ENCODE assay signal across 21 mouse cellular contexts in genomic region chr19:12491636-12492035, GRCm38 (mm10). TPM values are rescaled to one million over a fixed set of nuclear protein-coding genes. Genes with fewer than 3 reads are reported as not detected.
DNase-seq lines count a peak whose midpoint lies in the region; ATAC-seq and TF ChIP-seq lines count a peak whose summit lies in the region.
"Had no signal": no experiment of that assay in that cellular context is flagged by ENCODE, and none has a peak within 500 bp of the region (broad histone marks: within the 10 kb centered on the region; RNA-seq: fewer than 3 reads in every experiment).

No protein-coding gene starts in this region.

- H3K36me3 ChIP-seq in forebrain, embryonic 12.5 days (replicated peaks): peaks cover 36% of the 10 kb centered on the region
- peaks cover 34% of the 10 kb centered on the region for H3K36me3 ChIP-seq in forebrain, postnatal 0 days (ENCODE audit: insufficient read depth)
- H3K36me3 ChIP-seq in intestine, postnatal 0 days (ENCODE audit: control insufficient read depth, insufficient read depth): peaks cover 21% of the 10 kb centered on the region; the same call in 1 of the 2 replicates
- H3K36me3 ChIP-seq in intestine, embryonic 16.5 days (ENCODE audit: control insufficient read depth, insufficient read depth, low read length): peaks cover 10% of the 10 kb centered on the region
- peaks cover 32% of the 10 kb centered on the region for H3K36me3 ChIP-seq in embryonic facial prominence, embryonic 10.5 days (replicated peaks)
- H3K36me3 ChIP-seq in midbrain, embryonic 16.5 days (ENCODE audit: control insufficient read depth, insufficient read depth, low read length): peaks cover 19% of the 10 kb centered on the region

- peaks cover 91% of the 10 kb centered on the region for H3K4me1 ChIP-seq in forebrain, embryonic 12.5 days
- H3K4me1 ChIP-seq in forebrain, postnatal 0 days (ENCODE audit: insufficient read depth): peaks cover 8% of the 10 kb centered on the region; the same call in 1 of the 2 replicates
- peaks cover 20% of the 10 kb centered on the region; the same call in 1 of the 2 replicates for H3K4me1 ChIP-seq in intestine, postnatal 0 days (replicated peaks; ENCODE audit: control insufficient read depth, insufficient read depth, low read length)
- peaks cover 28% of the 10 kb centered on the region for H3K4me1 ChIP-seq in intestine, embryonic 16.5 days (ENCODE audit: control insufficient read depth, insufficient read depth, low read length)
- H3K4me1 ChIP-seq in embryonic facial prominence, embryonic 10.5 days: peaks cover 57% of the 10 kb centered on the region
- H3K4me1 ChIP-seq in midbrain, embryonic 16.5 days (ENCODE audit: control insufficient read depth, insufficient read depth, low read length): peaks cover 36% of the 10 kb centered on the region

- no peak overlapping the region for H3K4me3 ChIP-seq in forebrain, embryonic 12.5 days (replicated peaks)
- H3K4me3 ChIP-seq in forebrain, postnatal 0 days (ENCODE audit: low read depth, low read length): no peak overlapping the region
- no peak overlapping the region for H3K4me3 ChIP-seq in intestine, postnatal 0 days (ENCODE audit: low read depth, low read length)
- H3K4me3 ChIP-seq in intestine, embryonic 16.5 days (ENCODE audit: low read length): no peak overlapping the region
- H3K4me3 ChIP-seq in embryonic facial prominence, embryonic 10.5 days: no peak overlapping the region
- H3K4me3 ChIP-seq in midbrain, embryonic 16.5 days (ENCODE audit: low read depth, low read length): no peak overlapping the region
- H3K4me3 ChIP-seq: forebrain, embryonic 13.5 days; gastrocnemius, adult 2 months; liver, embryonic 15.5 days; lung, embryonic 15.5 days had no signal

- 0 out of 2 replicates have a peak overlapping the region, but pooled peaks have one; percentile 2 for H3K27ac ChIP-seq in forebrain, embryonic 12.5 days
- no peak overlapping the region for H3K27ac ChIP-seq in forebrain, postnatal 0 days (ENCODE audit: low read depth, low read length)
- H3K27ac ChIP-seq in intestine, postnatal 0 days (ENCODE audit: low read depth, low read length): peak overlapping the region; percentile 28; the same call in 1 of the 2 replicates
- H3K27ac ChIP-seq in intestine, embryonic 16.5 days (ENCODE audit: low read length): no peak overlapping the region
- peak overlapping the region; percentile 40; the same call in 1 of the 2 replicates for H3K27ac ChIP-seq in embryonic facial prominence, embryonic 10.5 days (replicated peaks)
- H3K27ac ChIP-seq in midbrain, embryonic 16.5 days (ENCODE audit: low read length): 0 out of 2 replicates have a peak overlapping the region, but pooled peaks have one; percentile 36
- H3K27ac ChIP-seq: gastrocnemius, adult 2 months; liver, embryonic 15.5 days; lung, embryonic 15.5 days; macrophage had no signal

- TF ChIP-seq CTCF in forebrain, postnatal 0 days (IDR thresholded peaks at IDR 0.05; ENCODE audit: low read depth): no peak
- TF ChIP-seq CTCF in intestine, postnatal 0 days (IDR thresholded peaks at IDR 0.05; ENCODE audit: low read depth): no peak

- H3K4me2 ChIP-seq in forebrain, embryonic 12.5 days: no peak overlapping the region
- H3K4me2 ChIP-seq in forebrain, postnatal 0 days (ENCODE audit: low read depth): no peak overlapping the region
- no peak overlapping the region for H3K4me2 ChIP-seq in intestine, postnatal 0 days (replicated peaks; ENCODE audit: low read depth)
- no peak overlapping the region for H3K4me2 ChIP-seq in intestine, embryonic 16.5 days (ENCODE audit: low read depth, low read length)
- no peak overlapping the region for H3K4me2 ChIP-seq in midbrain, embryonic 16.5 days (ENCODE audit: low read length)
- H3K4me2 ChIP-seq: forebrain, embryonic 13.5 days; liver, embryonic 15.5 days; lung, embryonic 15.5 days had no signal

- 97% methylated on average over 7 of the region's 7 CpGs for WGBS in forebrain, embryonic 12.5 days
- 93% methylated on average over 7 of the region's 7 CpGs for WGBS in forebrain, postnatal 0 days
- WGBS in intestine, postnatal 0 days: 91% methylated on average over 7 of the region's 7 CpGs
- 95% methylated on average over 7 of the region's 7 CpGs for WGBS in intestine, embryonic 16.5 days
- 93% methylated on average over 7 of the region's 7 CpGs for WGBS in embryonic facial prominence, embryonic 10.5 days
- WGBS in midbrain, embryonic 16.5 days: 81% methylated on average over 7 of the region's 7 CpGs

- no peaks in the 10 kb centered on the region for H3K27me3 ChIP-seq in forebrain, embryonic 12.5 days
- no peaks in the 10 kb centered on the region for H3K27me3 ChIP-seq in forebrain, postnatal 0 days (ENCODE audit: insufficient read depth, low read length)
- no peaks in the 10 kb centered on the region for H3K27me3 ChIP-seq in intestine, postnatal 0 days (replicated peaks; ENCODE audit: control insufficient read depth, insufficient read depth, low read length)
- no peaks in the 10 kb centered on the region for H3K27me3 ChIP-seq in intestine, embryonic 16.5 days (replicated peaks; ENCODE audit: control insufficient read depth, insufficient read depth, low read length)
- no peaks in the 10 kb centered on the region for H3K27me3 ChIP-seq in embryonic facial prominence, embryonic 10.5 days (replicated peaks; ENCODE audit: low read depth, poor library complexity, severe bottlenecking)
- no peaks in the 10 kb centered on the region for H3K27me3 ChIP-seq in midbrain, embryonic 16.5 days (ENCODE audit: control insufficient read depth, insufficient read depth, low read depth, low read length)
- H3K27me3 ChIP-seq: forebrain, embryonic 13.5 days; liver, embryonic 15.5 days; lung, embryonic 15.5 days had no signal

- H3K9me3 ChIP-seq in forebrain, embryonic 12.5 days: no peaks in the 10 kb centered on the region
- H3K9me3 ChIP-seq in forebrain, postnatal 0 days (ENCODE audit: low read length): no peaks in the 10 kb centered on the region
- H3K9me3 ChIP-seq in intestine, postnatal 0 days (ENCODE audit: control insufficient read depth): no peaks in the 10 kb centered on the region
- H3K9me3 ChIP-seq in intestine, embryonic 16.5 days (ENCODE audit: control insufficient read depth, low read length): no peaks in the 10 kb centered on the region
- no peaks in the 10 kb centered on the region for H3K9me3 ChIP-seq in embryonic facial prominence, embryonic 10.5 days
- no peaks in the 10 kb centered on the region for H3K9me3 ChIP-seq in midbrain, embryonic 16.5 days (replicated peaks; ENCODE audit: control insufficient read depth, low read length, poor library complexity, severe bottlenecking)
- H3K9me3 ChIP-seq: forebrain, embryonic 13.5 days; liver, embryonic 15.5 days; lung, embryonic 15.5 days had no signal

- DNase-seq in forebrain, postnatal 0 days: no peak
- no peak for DNase-seq in embryonic facial prominence, embryonic 10.5 days (ENCODE audit: low spot score)
- no peak for DNase-seq in cerebellum, postnatal 14 days
- no peak for DNase-seq in lung, postnatal 4 days
- DNase-seq: cerebellum, adult 11 months; cerebellum, adult 9-11 months; gastrocnemius, adult 2 months; kidney, adult 18-20 months; kidney, postnatal 14 days; left cerebral cortex, postnatal 4 days; liver; right cerebral cortex, postnatal 4 days; thymus, postnatal 14 days had no signal

- no peak overlapping the region for H3K9ac ChIP-seq in forebrain, embryonic 12.5 days
- no peak overlapping the region for H3K9ac ChIP-seq in forebrain, postnatal 0 days
- no peak overlapping the region for H3K9ac ChIP-seq in intestine, postnatal 0 days (ENCODE audit: low read depth, low read length)
- no peak overlapping the region for H3K9ac ChIP-seq in intestine, embryonic 16.5 days (ENCODE audit: low read depth, low read length)
- H3K9ac ChIP-seq in midbrain, embryonic 16.5 days (ENCODE audit: low read depth, low read length): no peak overlapping the region
- H3K9ac ChIP-seq: forebrain, embryonic 13.5 days; liver, embryonic 15.5 days; lung, embryonic 15.5 days had no signal

- ATAC-seq in forebrain, embryonic 12.5 days (ENCODE audit: low FRiP score): no peak
- no peak for ATAC-seq in forebrain, postnatal 0 days
- no peak for ATAC-seq in intestine, postnatal 0 days
- ATAC-seq in intestine, embryonic 16.5 days: no peak
- no peak for ATAC-seq in midbrain, embryonic 16.5 days
- ATAC-seq: forebrain, embryonic 13.5 days had no signal

RNA-seq across cellular contexts. Expression of gene Dtx4, which starts 9.6 kb away (rescaled TPM):
- 34.2 and 37.4 TPM in 2 replicates for polyA plus RNA-seq in forebrain, embryonic 12.5 days (2016; fragmentation: Nextera tagmentation; extraction: Ambion mirVana)
- 43.2 and 48.8 TPM in 2 replicates for total RNA-seq in forebrain, postnatal 0 days (2014; rRNA removed)
- 20.6 and 21.2 TPM in 2 replicates for polyA plus RNA-seq in forebrain, postnatal 0 days (2015; fragmentation: Nextera tagmentation; extraction: Ambion mirVana)
- polyA plus RNA-seq in intestine, postnatal 0 days (2015; fragmentation: Nextera tagmentation; extraction: Ambion mirVana): 4.9 and 5.5 TPM in 2 replicates
- 9.9 and 11.1 TPM in 2 replicates for polyA plus RNA-seq in intestine, embryonic 16.5 days (2015; fragmentation: Nextera tagmentation; extraction: Ambion mirVana)
- 12.1 and 19.8 TPM in 2 replicates for polyA plus RNA-seq in embryonic facial prominence, embryonic 10.5 days (2016; fragmentation: Nextera tagmentation; extraction: Ambion mirVana)
- 38.6 and 39.3 TPM in 2 replicates for polyA plus RNA-seq in midbrain, embryonic 16.5 days (2015; fragmentation: Nextera tagmentation; extraction: Ambion mirVana)

RNA-seq across cellular contexts. Expression of gene Mpeg1, which starts 31.1 kb away (rescaled TPM):
- 0.37 and 0.55 TPM in 2 replicates for polyA plus RNA-seq in forebrain, embryonic 12.5 days (2016; fragmentation: Nextera tagmentation; extraction: Ambion mirVana)
- total RNA-seq in forebrain, postnatal 0 days (2014; rRNA removed): 3.2 and 3.5 TPM in 2 replicates
- 0.63 and 1.1 TPM in 2 replicates for polyA plus RNA-seq in forebrain, postnatal 0 days (2015; fragmentation: Nextera tagmentation; extraction: Ambion mirVana)
- 2.2 and 2.7 TPM in 2 replicates for polyA plus RNA-seq in intestine, postnatal 0 days (2015; fragmentation: Nextera tagmentation; extraction: Ambion mirVana)
- polyA plus RNA-seq in intestine, embryonic 16.5 days (2015; fragmentation: Nextera tagmentation; extraction: Ambion mirVana): 0.97 and 1.0 TPM in 2 replicates
- polyA plus RNA-seq in embryonic facial prominence, embryonic 10.5 days (2016; fragmentation: Nextera tagmentation; extraction: Ambion mirVana): 0.08 and 0.17 TPM in 2 replicates
- 0.69 and 0.71 TPM in 2 replicates for polyA plus RNA-seq in midbrain, embryonic 16.5 days (2015; fragmentation: Nextera tagmentation; extraction: Ambion mirVana)

RNA-seq across cellular contexts. Expression of gene Fam111a, which starts 53.9 kb away (rescaled TPM):
- 17.9 and 18.4 TPM in 2 replicates for polyA plus RNA-seq in forebrain, embryonic 12.5 days (2016; fragmentation: Nextera tagmentation; extraction: Ambion mirVana)
- total RNA-seq in forebrain, postnatal 0 days (2014; rRNA removed): 4.3 and 4.4 TPM in 2 replicates
- 2.9 and 3.2 TPM in 2 replicates for polyA plus RNA-seq in forebrain, postnatal 0 days (2015; fragmentation: Nextera tagmentation; extraction: Ambion mirVana)
- polyA plus RNA-seq in intestine, postnatal 0 days (2015; fragmentation: Nextera tagmentation; extraction: Ambion mirVana): 6.2 and 6.8 TPM in 2 replicates
- polyA plus RNA-seq in intestine, embryonic 16.5 days (2015; fragmentation: Nextera tagmentation; extraction: Ambion mirVana): 16.2 and 16.3 TPM in 2 replicates
- polyA plus RNA-seq in embryonic facial prominence, embryonic 10.5 days (2016; fragmentation: Nextera tagmentation; extraction: Ambion mirVana): 19.3 and 21.4 TPM in 2 replicates
- 5.3 and 6.5 TPM in 2 replicates for polyA plus RNA-seq in midbrain, embryonic 16.5 days (2015; fragmentation: Nextera tagmentation; extraction: Ambion mirVana)

Comparison
In these comparisons a context has a peak if more than half of its experiments do, and no peak if none do; other contexts are left out.
1. H3K27ac ChIP-seq: peak in forebrain, embryonic 12.5 days (single experiment), intestine, postnatal 0 days (single experiment), embryonic facial prominence, embryonic 10.5 days (single experiment) and midbrain, embryonic 16.5 days (single experiment); none in forebrain, postnatal 0 days (single experiment) and intestine, embryonic 16.5 days (single experiment).